Mouse (Mus musculus) neural tube, embryonic 13.5 days (tissue): ENCODE measurements around the gene Nlgn1. TPM values are rescaled to one million over a fixed set of nuclear protein-coding genes. Genes with fewer than 3 reads are reported as not detected.

Experiments used
- ATAC-seq: fragments of 200-750 bp; cut with Nextera tagmentation; 2 replicates; pipeline ENCODE4 v1.8.0; 2017; ENCODE audit warnings: low read depth, mild to moderate bottlenecking, moderate TSS enrichment, moderate library complexity
- H3K27ac ChIP-seq: fragments of 300-500 bp; sonication (generic); replicated peaks from 2 replicates; pipeline ENCODE4 v1.5.1; 2015; ENCODE audit warnings: moderate library complexity, mild to moderate bottlenecking, inconsistent platforms
- H3K27me3 ChIP-seq: fragments of 300-500 bp; sonication (generic); 2 replicates; pipeline ENCODE4 v1.6.1; 2015; ENCODE audit warnings: mild to moderate bottlenecking, inconsistent platforms
- H3K36me3 ChIP-seq: fragments of 300-500 bp; sonication (generic); 2 replicates; pipeline ENCODE4 v1.6.1; 2015; ENCODE audit warnings: mild to moderate bottlenecking, inconsistent platforms
- H3K4me1 ChIP-seq: fragments of 300-500 bp; sonication (generic); replicated peaks from 2 replicates; pipeline ENCODE4 v1.6.1; 2015; ENCODE audit warnings: inconsistent platforms
- H3K4me2 ChIP-seq: fragments of 300-500 bp; sonication (generic); 2 replicates; pipeline ENCODE4 v1.6.1; 2015; ENCODE audit warnings: inconsistent platforms, mild to moderate bottlenecking, moderate library complexity
- H3K4me3 ChIP-seq: fragments of 300-500 bp; sonication (generic); 2 replicates; pipeline ENCODE4 v1.5.1; 2015; ENCODE audit warnings: mild to moderate bottlenecking, inconsistent platforms
- H3K9ac ChIP-seq: fragments of 300-500 bp; sonication (generic); 2 replicates; pipeline ENCODE4 v1.6.1; 2015; ENCODE audit warnings: moderate library complexity, mild to moderate bottlenecking, inconsistent platforms
- H3K9me3 ChIP-seq: fragments of 300-500 bp; sonication (generic); 2 replicates; pipeline ENCODE4 v1.6.1; 2016; ENCODE audit warnings: inconsistent platforms
- WGBS: fragments of 180-500 bp; shearing (Covaris S2); methylation state at CpG from one replicate; pipeline ENCODE4 v1.1.7; 2015; 5-methylcytosine and 5-hydroxymethylcytosine counted together
- polyA plus RNA-seq: library from polyadenylated mRNA; unstranded; fragments of >200 nt; fragmentation: Nextera tagmentation; extraction: Ambion mirVana; gene quantifications from 2 replicates; pipeline ENCODE4 v1.2.1, GENCODE M21; 2015

Gene Nlgn1
- polyA plus RNA-seq, 1 experiment from 2014 or later = 13.7 TPM

DNA sequence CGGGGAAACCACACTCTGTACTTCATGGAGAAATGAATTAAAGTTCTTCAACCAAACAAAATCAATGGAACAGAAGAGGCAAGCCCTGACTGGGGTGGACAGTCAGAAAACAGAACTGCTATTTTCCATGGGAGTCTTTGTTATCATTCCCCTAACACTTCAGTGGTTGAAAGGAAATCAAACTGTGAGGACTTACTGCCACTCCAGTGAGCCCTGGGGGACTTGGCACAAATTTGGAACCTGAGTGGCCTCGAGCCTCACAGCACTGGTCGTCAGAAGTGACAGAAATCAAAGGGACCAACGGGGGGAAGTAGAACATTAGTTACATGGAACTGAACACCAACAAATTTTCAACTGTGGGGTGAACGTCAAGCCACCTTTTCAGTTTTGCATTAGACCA, 34.4 kb downstream of the Nlgn1 start:
- Histone ChIP-seq H3K4me3 (no peak overlapping the region), H3K9ac (no peak overlapping the region), H3K4me1 (no peaks in the 10 kb centered on the region), H3K4me2 (no peak overlapping the region), H3K27ac (no peak overlapping the region), H3K9me3 (no peaks in the 10 kb centered on the region), H3K36me3 (no peaks in the 10 kb centered on the region), H3K27me3 (no peaks in the 10 kb centered on the region)
- no peak for ATAC-seq
- 53% methylated on average over 5 of the region's 5 CpGs for WGBS

- no peaks in the 10 kb centered on the region for H3K9me3 ChIP-seq
- no peak overlapping the region for H3K9ac ChIP-seq
- H3K4me3 ChIP-seq = no peak overlapping the region
- no peak for ATAC-seq
- 36% methylated on average over 4 of the region's 4 CpGs for WGBS
- H3K36me3 ChIP-seq = no peaks in the 10 kb centered on the region
- H3K27ac ChIP-seq = no peak overlapping the region
- H3K4me1 ChIP-seq = peaks cover 5% of the 10 kb centered on the region; the same call in 1 of the 2 replicates
- H3K27me3 ChIP-seq = no peaks in the 10 kb centered on the region
- H3K4me2 ChIP-seq = no peak overlapping the region
These were observed 61.1 kb downstream of the Nlgn1 start for GRCm38 (mm10) chr3:26270894-26271795.

GRCm38 (mm10) chr3:26246564-26246963, 85.7 kb downstream of the Nlgn1 start:
- Histone ChIP-seq H3K4me3 (no peak overlapping the region), H3K27ac (no peak overlapping the region), H3K9me3 (no peaks in the 10 kb centered on the region), H3K27me3 (no peaks in the 10 kb centered on the region), H3K36me3 (no peaks in the 10 kb centered on the region), H3K4me2 (no peak overlapping the region), H3K4me1 (no peaks in the 10 kb centered on the region), H3K9ac (no peak overlapping the region)
- WGBS = 50% methylated on average over 7 of the region's 7 CpGs
- no peak for ATAC-seq

DNA sequence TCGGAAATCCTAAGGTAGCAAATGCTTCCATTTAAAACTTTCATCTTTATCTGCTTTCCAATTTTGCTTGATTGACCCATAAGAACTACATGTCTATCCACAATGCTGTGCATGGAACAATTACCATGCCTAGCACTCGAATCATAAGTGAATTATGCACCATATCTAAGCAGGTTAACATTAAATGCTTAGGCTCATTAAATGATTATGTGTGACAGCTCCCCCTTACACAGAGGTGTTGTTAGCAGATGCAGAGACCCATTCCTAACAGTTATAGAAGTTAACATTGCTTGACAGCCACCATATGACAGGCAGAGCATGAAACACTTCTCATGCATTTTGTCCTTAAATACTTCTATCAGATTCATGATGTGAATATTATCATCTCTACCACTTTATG, 89.0 kb downstream of the Nlgn1 start:
- H3K27ac ChIP-seq = no peak overlapping the region

DNA sequence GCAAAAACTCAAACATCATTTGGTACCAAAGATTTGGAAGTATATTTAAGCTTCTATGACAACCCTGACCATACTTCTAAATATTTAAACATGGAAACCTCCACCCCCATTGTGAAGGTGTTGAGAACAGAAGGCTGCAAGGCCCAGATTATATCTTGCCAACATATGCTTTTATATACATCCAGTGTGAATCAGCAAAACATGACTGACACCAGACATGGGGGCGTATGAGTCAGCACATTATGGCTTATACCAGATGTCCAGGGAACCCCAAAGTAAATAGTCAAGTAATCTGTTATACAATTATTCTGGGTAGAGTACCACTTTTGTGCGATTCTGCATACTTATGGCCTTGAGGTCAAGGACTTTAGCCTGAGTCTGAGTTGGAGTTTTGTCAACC, 102.3 kb downstream of the Nlgn1 start:
- H3K4me3 ChIP-seq = no peak overlapping the region
- no peaks in the 10 kb centered on the region for H3K36me3 ChIP-seq
- H3K4me1 ChIP-seq = peaks cover 9% of the 10 kb centered on the region; the same call in 1 of the 2 replicates
- H3K4me2 ChIP-seq = no peak overlapping the region
- WGBS = 87% methylated on average over 2 of the region's 2 CpGs
- no peak overlapping the region for H3K27ac ChIP-seq
- H3K9ac ChIP-seq = no peak overlapping the region
- no peaks in the 10 kb centered on the region for H3K27me3 ChIP-seq
- H3K9me3 ChIP-seq = no peaks in the 10 kb centered on the region
- ATAC-seq = no peak

More for the DNA sequence above, 89.0 kb downstream of the Nlgn1 start:
- no peak overlapping the region for H3K4me2 ChIP-seq
- H3K36me3 ChIP-seq = no peaks in the 10 kb centered on the region
- WGBS = 71% methylated on average over 2 of the region's 2 CpGs
- no peak for ATAC-seq
- H3K4me1 ChIP-seq = no peaks in the 10 kb centered on the region
- H3K9me3 ChIP-seq = no peaks in the 10 kb centered on the region
- H3K4me3 ChIP-seq = no peak overlapping the region
- no peak overlapping the region for H3K9ac ChIP-seq
- no peaks in the 10 kb centered on the region for H3K27me3 ChIP-seq

DNA sequence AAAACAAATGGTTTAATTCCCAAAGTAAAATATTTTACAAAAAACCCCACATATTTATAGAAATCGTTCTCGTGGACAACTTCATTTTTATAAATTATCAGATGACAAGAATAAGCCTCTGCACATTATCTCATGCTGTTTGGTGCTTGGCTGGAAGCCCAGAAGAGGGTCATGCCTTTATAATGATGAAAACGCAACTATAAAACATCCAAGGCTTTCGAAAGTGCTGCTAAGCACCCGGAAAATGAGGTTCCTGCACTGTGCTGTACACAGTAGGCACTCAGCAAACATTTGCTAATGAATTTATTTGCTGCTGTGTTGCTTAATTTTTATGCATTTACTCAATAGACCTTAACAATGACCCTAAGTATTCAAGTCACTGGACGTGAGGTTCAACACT, 103.4 kb downstream of the Nlgn1 start:
- H3K9me3 ChIP-seq = no peaks in the 10 kb centered on the region
- 43% methylated on average over 6 of the region's 6 CpGs for WGBS

GRCm38 (mm10) chr3:26228172-26228781, 104.0 kb downstream of the Nlgn1 start:
- no peaks in the 10 kb centered on the region for H3K9me3 ChIP-seq
- H3K4me3 ChIP-seq = no peak overlapping the region
- H3K27ac ChIP-seq = no peak overlapping the region
- H3K27me3 ChIP-seq = no peaks in the 10 kb centered on the region
- no peak overlapping the region for H3K9ac ChIP-seq
- H3K36me3 ChIP-seq = no peaks in the 10 kb centered on the region
- WGBS = 37% methylated on average over 4 of the region's 4 CpGs
- H3K4me1 ChIP-seq = peaks cover 9% of the 10 kb centered on the region; the same call in 1 of the 2 replicates
- ATAC-seq = peak; percentile 56; the same call in 1 of the 2 replicates
- no peak overlapping the region for H3K4me2 ChIP-seq

More for the DNA sequence above, 103.4 kb downstream of the Nlgn1 start:
- Histone ChIP-seq H3K4me1 (peaks cover 9% of the 10 kb centered on the region; the same call in 1 of the 2 replicates), H3K36me3 (no peaks in the 10 kb centered on the region), H3K4me3 (no peak overlapping the region), H3K27ac (no peak overlapping the region), H3K4me2 (no peak overlapping the region), H3K27me3 (no peaks in the 10 kb centered on the region), H3K9ac (no peak overlapping the region)
- ATAC-seq = peak; percentile 72

DNA sequence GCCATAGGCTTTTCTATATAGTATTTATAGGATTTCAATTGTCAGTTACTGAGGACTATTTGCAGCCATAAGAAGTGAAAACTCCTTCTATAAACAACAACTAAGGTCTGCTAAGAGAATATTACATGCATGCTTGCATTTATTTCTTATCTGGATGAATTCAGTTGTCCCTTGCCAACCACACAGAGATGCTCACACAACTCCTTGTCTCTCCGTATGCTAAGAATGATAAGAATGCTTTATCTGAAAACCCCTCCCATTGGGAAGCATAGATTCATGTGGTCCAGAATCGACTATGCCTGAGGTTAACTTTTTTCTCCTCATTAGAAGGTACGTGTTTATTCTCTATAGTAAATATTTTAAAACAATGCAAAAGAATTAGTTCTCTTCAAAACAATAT, 108.8 kb downstream of the Nlgn1 start:
- no peak for ATAC-seq
- WGBS = 88% methylated on average over 3 of the region's 3 CpGs
- H3K4me2 ChIP-seq = no peak overlapping the region
- H3K36me3 ChIP-seq = no peaks in the 10 kb centered on the region
- no peak overlapping the region for H3K4me3 ChIP-seq
- no peaks in the 10 kb centered on the region for H3K9me3 ChIP-seq
- H3K27ac ChIP-seq = no peak overlapping the region
- H3K9ac ChIP-seq = no peak overlapping the region
- no peaks in the 10 kb centered on the region for H3K27me3 ChIP-seq
- peaks cover 4% of the 10 kb centered on the region; the same call in 1 of the 2 replicates for H3K4me1 ChIP-seq

GRCm38 (mm10) chr3:26216231-26216630, 116.0 kb downstream of the Nlgn1 start:
- peak; percentile 40; the same call in 1 of the 2 replicates for ATAC-seq
- Histone ChIP-seq H3K36me3 (no peaks in the 10 kb centered on the region), H3K9me3 (no peaks in the 10 kb centered on the region), H3K9ac (no peak overlapping the region), H3K4me2 (no peak overlapping the region), H3K4me3 (no peak overlapping the region), H3K27ac (no peak overlapping the region), H3K27me3 (no peaks in the 10 kb centered on the region), H3K4me1 (no peaks in the 10 kb centered on the region)
- 20% methylated on average over 5 of the region's 5 CpGs for WGBS

GRCm38 (mm10) chr3:26202702-26203101, 129.6 kb downstream of the Nlgn1 start:
- no peak overlapping the region for H3K27ac ChIP-seq
- H3K4me3 ChIP-seq = no peak overlapping the region
- H3K36me3 ChIP-seq = no peaks in the 10 kb centered on the region
- ATAC-seq = no peak
- no peak overlapping the region for H3K4me2 ChIP-seq
- no peak overlapping the region for H3K9ac ChIP-seq
- no peaks in the 10 kb centered on the region for H3K27me3 ChIP-seq
- no peaks in the 10 kb centered on the region for H3K9me3 ChIP-seq
- 88% methylated on average over 3 of the region's 3 CpGs for WGBS
- H3K4me1 ChIP-seq = no peaks in the 10 kb centered on the region

GRCm38 (mm10) chr3:26201410-26201809, 130.8 kb downstream of the Nlgn1 start:
- Histone ChIP-seq H3K9ac (no peak overlapping the region), H3K4me2 (no peak overlapping the region), H3K36me3 (no peaks in the 10 kb centered on the region), H3K27ac (no peak overlapping the region), H3K4me3 (no peak overlapping the region), H3K27me3 (no peaks in the 10 kb centered on the region), H3K9me3 (no peaks in the 10 kb centered on the region), H3K4me1 (no peaks in the 10 kb centered on the region)
- no peak for ATAC-seq
- WGBS = 49% methylated on average over 1 of the region's 1 CpGs

GRCm38 (mm10) chr3:26194970-26195369, 137.3 kb downstream of the Nlgn1 start:
- Histone ChIP-seq H3K4me3 (no peak overlapping the region), H3K9ac (no peak overlapping the region)

More at GRCm38 (mm10) chr3:26194970-26195369, 137.3 kb downstream of the Nlgn1 start:
- no peak overlapping the region for H3K27ac ChIP-seq
- H3K4me2 ChIP-seq = no peak overlapping the region
- no peak for ATAC-seq
- H3K27me3 ChIP-seq = no peaks in the 10 kb centered on the region
- no peaks in the 10 kb centered on the region for H3K9me3 ChIP-seq
- 84% methylated on average over 2 of the region's 2 CpGs for WGBS
- no peaks in the 10 kb centered on the region for H3K36me3 ChIP-seq
- H3K4me1 ChIP-seq = no peaks in the 10 kb centered on the region
